Mouse (Mus musculus) splenic B cell, adult 2 months (primary cell): ENCODE results near the gene Rab25.

Source experiments
- DNase-seq: peaks from one replicate; pipeline ENCODE4 v3.0.0-alpha.2; 2011; ENCODE audit warnings: low read depth, low spot score
- H3K27me3 ChIP-seq: 2 replicates; pipeline ENCODE4 v1.6.1; 2012; ENCODE audit warnings: mild to moderate bottlenecking, low read length, moderate library complexity, mixed read lengths; ENCODE audit not compliant: control insufficient read depth, poor library complexity, insufficient read depth, severe bottlenecking
- H3K36me3 ChIP-seq: 2 replicates; pipeline ENCODE4 v1.6.1; 2012; ENCODE audit warnings: mild to moderate bottlenecking, low read length, moderate library complexity, mixed read lengths; ENCODE audit not compliant: control insufficient read depth, poor library complexity, insufficient read depth, severe bottlenecking

The Rab25 gene

GRCm38 (mm10) chr3:88530082-88530864 lies 17.8 kb downstream of the Rab25 start:
- H3K27me3 ChIP-seq = 0 out of 2 replicates have a peak, but pooled peaks cover 2% of the 10 kb centered on the region
- H3K36me3 ChIP-seq = no peaks in the 10 kb centered on the region
- DNase-seq = no peak

GRCm38 (mm10) chr3:88529204-88530000 lies 18.7 kb downstream of the Rab25 start:
- H3K27me3 ChIP-seq = 0 out of 2 replicates have a peak, but pooled peaks cover 2% of the 10 kb centered on the region
- no peaks in the 10 kb centered on the region for H3K36me3 ChIP-seq
- no peak for DNase-seq

GRCm38 (mm10) chr3:88528646-88529045 lies 19.5 kb downstream of the Rab25 start:
- no peak for DNase-seq
- 0 out of 2 replicates have a peak, but pooled peaks cover 2% of the 10 kb centered on the region for H3K27me3 ChIP-seq
- no peaks in the 10 kb centered on the region for H3K36me3 ChIP-seq

- Histone ChIP-seq H3K36me3 (no peaks in the 10 kb centered on the region), H3K27me3 (0 out of 2 replicates have a peak, but pooled peaks cover 2% of the 10 kb centered on the region)
- DNase-seq = no peak
Observed at GRCm38 (mm10) chr3:88527565-88527964, 20.5 kb downstream of the Rab25 start.

- H3K27me3 ChIP-seq = no peaks in the 10 kb centered on the region
- DNase-seq = peak; percentile 95
- H3K36me3 ChIP-seq = no peaks in the 10 kb centered on the region
Observed at GRCm38 (mm10) chr3:88526157-88527131, 21.7 kb downstream of the Rab25 start.

- H3K27me3 ChIP-seq = no peaks in the 10 kb centered on the region
- H3K36me3 ChIP-seq = no peaks in the 10 kb centered on the region
- DNase-seq = no peak
Observed at GRCm38 (mm10) chr3:88525021-88525420, 23.1 kb downstream of the Rab25 start.

- no peaks in the 10 kb centered on the region for H3K27me3 ChIP-seq
- H3K36me3 ChIP-seq = no peaks in the 10 kb centered on the region
- DNase-seq = no peak
Observed at GRCm38 (mm10) chr3:88523027-88523426, 25.1 kb downstream of the Rab25 start.

- peak; percentile 92 for DNase-seq
- Histone ChIP-seq H3K27me3 (no peaks in the 10 kb centered on the region), H3K36me3 (no peaks in the 10 kb centered on the region)
Observed at GRCm38 (mm10) chr3:88521803-88522331, 26.2 kb downstream of the Rab25 start.

- DNase-seq = no peak
- Histone ChIP-seq H3K27me3 (no peaks in the 10 kb centered on the region), H3K36me3 (no peaks in the 10 kb centered on the region)
Observed at GRCm38 (mm10) chr3:88521156-88521555, 26.9 kb downstream of the Rab25 start.

GRCm38 (mm10) chr3:88520078-88520477 lies 28.0 kb downstream of the Rab25 start:
- no peaks in the 10 kb centered on the region for H3K27me3 ChIP-seq
- no peak for DNase-seq
- H3K36me3 ChIP-seq = no peaks in the 10 kb centered on the region

- Histone ChIP-seq H3K36me3 (no peaks in the 10 kb centered on the region), H3K27me3 (no peaks in the 10 kb centered on the region)
- DNase-seq = no peak
Observed at GRCm38 (mm10) chr3:88518411-88518810, 29.7 kb downstream of the Rab25 start.

- no peak for DNase-seq
- H3K27me3 ChIP-seq = no peaks in the 10 kb centered on the region
- no peaks in the 10 kb centered on the region for H3K36me3 ChIP-seq
Observed at GRCm38 (mm10) chr3:88516407-88516806, 31.7 kb downstream of the Rab25 start.

- Histone ChIP-seq H3K36me3 (no peaks in the 10 kb centered on the region), H3K27me3 (no peaks in the 10 kb centered on the region)
- no peak for DNase-seq
Observed at GRCm38 (mm10) chr3:88515095-88515386, 33.1 kb downstream of the Rab25 start.
